Mouse (Mus musculus) frontal cortex, adult 2 months (tissue): ENCODE measurements around the gene Tgfbrap1. TPM values are rescaled to one million over a fixed set of nuclear protein-coding genes. Genes with fewer than 3 reads are reported as not detected.

Experiments
- DNase-seq, 2 experiments: peaks; one replicate each; pipeline ENCODE4 v3.0.0; 2022; ENCODE audit warnings: low spot score in 1 of 2; ENCODE audit errors: extremely low spot score in 1 of 2
- polyA plus RNA-seq: library from polyadenylated mRNA; depleted of rRNA; stranded (reverse); fragments of >200 nt; gene quantifications from 2 replicates; pipeline ENCODE4 v1.2.3, GENCODE M21; 2012

Gene Tgfbrap1
- polyA plus RNA-seq, 1 experiment: 36.7 TPM

DNA sequence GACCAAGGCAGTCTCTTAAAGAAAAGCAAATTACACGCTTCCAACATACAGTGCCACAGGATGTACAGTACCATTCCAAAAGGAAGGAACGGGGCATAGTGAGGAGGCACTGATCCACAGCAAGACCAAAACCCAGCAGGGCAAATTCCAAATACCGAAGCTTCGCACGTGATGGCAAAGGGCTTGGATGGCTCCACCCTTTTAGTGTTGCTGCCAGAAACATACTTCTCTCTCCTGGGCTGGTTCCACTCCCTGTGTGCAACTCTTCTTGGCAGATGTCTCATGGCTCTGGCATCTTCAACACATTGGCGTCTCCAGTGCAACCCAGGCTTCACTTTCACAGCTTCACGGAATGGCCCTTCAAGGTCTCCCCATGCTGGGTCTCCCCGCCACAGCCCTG is 19.0 kb upstream of the Tgfbrap1 start:
- no peak for DNase-seq

DNA sequence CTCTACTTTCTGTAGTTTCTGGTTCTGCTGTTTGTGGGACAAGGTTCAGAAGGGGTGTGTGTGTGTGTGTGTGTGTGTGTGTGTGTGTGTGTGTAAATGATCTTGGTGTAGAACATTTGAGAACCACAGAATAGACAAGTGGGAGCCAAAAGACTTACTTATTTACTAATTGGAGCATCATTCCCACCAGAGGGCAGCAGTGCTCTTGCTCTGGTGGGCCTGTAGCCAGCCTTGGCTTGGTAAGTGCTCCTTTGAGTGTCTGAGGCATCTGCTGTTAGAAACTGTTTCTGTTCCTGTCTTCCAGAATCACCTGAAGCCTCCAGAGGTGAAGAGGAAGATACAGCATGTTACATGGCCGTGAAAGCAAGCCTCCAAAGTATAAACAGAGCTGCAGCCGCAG is 14.4 kb upstream of the Tgfbrap1 start:
- DNase-seq: peak; percentile 63 to 88

DNA sequence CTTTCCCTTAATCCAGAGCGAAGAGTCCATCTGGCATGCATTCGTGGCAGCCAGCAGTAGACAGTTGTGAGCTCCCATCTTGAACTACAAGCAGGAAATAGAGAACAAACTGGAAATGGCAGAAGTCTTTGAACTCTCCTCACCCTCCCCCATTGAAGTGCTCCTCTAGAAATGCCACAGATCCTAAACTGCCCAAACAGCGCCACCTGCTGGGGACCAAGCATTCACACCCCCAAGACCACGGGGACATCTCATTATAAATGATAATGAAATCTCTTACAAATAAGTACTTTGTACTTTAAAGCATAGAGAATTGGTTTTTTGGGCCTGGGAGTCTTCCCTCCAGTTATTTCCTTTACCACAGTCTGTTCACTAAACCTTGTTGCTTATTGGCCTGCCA is 12.1 kb upstream of the Tgfbrap1 start:
- peak in 1 of 2 experiments; percentile 58 for DNase-seq

DNA sequence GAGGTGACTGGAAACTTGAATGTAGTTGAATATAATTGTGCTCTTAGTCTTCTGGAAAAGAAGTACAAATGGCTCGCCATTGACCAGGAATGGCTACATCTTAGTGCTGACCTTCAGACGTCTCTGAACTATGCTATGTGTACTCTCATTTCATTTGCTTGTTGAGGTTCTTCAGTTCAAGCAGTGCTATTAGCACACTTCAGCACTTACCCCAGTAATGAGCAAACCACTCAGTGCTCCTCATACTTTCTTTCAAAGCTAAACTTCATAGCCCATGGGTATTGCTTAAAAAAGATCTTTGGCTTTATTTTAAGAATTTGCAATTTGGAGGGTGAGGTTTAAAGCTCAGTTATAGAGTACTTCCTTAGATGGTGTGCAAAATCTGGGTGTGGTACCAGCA is 10.3 kb upstream of the Tgfbrap1 start:
- no peak for DNase-seq

DNA sequence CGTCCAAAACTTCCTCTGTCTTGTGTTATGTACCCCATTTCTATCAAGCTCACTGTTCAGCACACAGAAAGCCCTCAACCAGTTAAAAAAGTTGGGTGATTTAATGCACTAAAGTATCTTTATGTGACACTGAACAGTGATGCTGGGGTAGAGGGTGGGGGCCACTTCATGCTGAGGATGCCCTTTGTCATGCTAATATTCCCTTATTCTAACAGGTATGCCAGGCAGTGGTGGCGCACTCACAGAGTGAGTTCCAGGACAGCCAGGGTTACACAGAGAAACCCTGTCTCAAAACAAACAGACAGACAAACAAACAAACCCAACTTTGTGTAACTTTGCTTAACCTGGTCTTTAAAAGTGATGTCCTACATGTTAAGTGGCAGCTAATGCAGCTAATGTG is 4.2 kb downstream of the Tgfbrap1 start:
- no peak for DNase-seq

DNA sequence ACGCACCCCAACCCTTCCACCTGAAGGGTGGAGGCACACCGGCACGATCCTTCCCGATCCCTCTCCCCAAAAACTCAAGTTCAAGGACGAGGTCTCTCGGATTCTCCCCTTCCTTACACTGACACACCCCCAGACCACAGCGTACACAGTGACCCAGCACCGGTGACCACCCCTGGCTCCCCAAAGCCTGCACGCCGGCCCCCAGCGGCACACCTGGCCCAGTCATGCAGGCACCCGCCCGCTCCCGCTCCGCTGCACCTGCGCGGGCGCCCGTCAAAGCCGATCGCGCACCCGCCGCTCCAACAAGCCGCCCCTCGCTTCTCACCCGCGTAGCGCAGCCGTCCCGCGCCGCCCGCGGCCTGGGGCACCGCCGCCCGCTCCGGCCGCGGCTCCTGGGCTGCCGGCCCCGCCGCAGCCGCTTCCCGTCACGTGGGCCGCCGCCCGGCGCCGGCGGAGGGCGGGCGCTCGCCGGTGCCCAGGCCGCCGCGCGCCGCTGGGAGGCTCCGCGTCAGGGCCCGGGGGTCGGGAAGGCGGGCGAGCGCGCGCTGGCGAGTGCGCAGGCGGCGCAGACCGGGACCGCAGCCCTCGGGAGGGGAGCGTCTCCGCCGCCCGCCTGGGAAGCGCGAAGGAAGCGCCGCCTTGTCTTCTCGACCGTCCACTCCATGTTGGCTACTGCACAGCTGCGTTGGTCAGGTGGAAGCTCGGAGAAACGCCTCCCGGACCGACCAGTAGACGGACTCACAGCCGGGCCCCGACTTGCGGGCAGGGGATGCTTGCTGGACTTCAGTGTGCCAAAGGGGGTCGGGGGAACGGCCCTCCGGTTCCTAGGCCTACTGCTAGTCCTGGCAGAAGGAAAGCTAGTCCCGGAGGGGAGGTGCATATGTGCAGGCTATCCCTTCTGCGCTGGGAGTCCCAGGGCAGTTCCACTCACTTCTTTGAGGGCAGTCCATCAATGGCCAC is 6.1 kb downstream of the Tgfbrap1 start:
- peak; percentile 43 to 64 for DNase-seq

DNA sequence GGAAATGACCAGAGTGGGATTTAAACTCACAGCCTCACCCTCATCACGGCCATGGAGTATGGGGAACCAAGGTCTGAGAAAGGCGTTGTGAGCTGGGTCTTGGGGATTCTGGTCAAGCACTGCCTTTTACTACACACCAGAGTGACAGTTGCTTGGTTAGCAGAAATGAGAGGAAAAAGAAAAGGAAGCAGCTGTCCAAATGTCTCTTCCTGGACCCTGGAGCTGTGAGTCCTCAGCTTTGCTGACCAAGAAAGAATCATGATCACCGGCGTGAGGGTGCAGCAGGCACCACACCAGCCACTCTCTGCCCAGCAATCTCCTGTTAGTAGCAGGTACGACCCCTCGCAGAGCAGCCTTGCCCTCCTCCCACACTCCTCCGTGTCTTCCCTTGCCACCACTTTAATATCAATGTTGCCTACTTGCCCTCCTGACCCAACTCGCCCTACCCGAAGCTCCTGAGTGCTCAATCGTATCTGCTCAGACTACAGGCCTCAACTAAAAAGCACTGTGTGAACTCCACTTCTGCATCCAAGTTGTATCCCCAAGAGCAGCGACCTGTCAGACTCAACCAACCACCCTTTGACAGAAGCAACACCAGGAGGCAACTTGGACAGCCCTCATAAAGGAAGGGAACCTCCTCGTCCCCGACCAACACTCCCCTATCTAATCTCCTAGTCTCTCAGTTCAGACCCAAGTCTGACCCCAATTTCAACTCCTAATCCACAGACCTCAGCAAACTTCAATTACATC is 7.0 kb downstream of the Tgfbrap1 start:
- DNase-seq: no peak

DNA sequence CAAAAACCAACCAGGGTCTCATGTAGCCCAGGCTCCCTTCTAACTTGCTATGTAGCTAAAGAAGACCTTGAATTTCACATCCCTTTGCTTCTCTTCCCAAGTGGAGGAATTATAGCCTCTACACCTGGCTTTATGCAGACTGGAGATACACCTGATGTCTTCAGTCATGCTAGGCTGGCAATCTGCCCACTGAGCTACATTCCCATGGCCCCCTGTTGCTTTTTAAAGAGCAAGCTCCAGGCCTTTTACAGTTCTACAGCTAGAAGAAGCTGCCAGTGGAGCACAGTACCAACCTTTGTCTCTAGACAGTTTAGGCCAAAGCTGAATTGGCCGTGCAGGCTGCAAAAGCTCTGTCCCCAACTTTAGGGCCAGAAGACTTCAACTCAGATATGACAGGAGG is 8.0 kb downstream of the Tgfbrap1 start:
- no peak for DNase-seq

DNA sequence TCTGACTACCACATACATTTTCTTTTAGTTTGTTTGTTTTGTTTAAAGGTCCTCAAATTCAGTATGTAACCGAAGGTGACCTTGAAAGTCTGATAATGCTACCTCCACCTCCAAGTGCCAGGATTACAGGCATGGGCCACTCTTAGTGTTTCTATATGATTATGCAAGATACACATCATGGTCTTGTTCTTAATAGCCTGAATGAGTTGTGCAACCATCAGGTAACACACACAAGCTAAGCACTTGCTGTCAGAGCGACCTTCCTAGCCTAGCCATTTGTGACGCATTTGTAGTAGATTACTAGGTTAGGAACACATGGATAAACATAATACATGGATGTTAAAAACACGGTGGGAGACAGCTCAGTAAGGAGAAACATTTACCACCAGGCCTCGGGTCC is 15.5 kb downstream of the Tgfbrap1 start:
- no peak for DNase-seq

DNA sequence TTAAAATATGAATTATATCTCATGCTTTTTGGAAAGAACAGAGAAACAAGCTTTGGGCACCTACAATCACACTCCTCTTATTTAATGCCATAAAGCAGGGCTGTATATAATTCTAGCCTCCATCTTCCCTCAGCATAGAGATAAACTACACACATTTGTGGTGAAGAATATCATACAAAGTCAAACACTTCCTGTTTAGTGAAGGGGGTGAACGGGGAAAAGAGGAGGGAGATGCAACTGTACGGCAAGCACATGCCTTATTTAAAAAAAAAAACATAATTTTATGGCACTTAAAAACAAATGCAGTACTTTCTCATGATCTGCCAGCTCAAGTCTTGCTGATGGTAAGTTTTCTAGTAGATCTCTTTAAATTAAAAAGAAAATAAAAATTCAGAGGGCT is 20.3 kb downstream of the Tgfbrap1 start:
- DNase-seq: no peak

DNA sequence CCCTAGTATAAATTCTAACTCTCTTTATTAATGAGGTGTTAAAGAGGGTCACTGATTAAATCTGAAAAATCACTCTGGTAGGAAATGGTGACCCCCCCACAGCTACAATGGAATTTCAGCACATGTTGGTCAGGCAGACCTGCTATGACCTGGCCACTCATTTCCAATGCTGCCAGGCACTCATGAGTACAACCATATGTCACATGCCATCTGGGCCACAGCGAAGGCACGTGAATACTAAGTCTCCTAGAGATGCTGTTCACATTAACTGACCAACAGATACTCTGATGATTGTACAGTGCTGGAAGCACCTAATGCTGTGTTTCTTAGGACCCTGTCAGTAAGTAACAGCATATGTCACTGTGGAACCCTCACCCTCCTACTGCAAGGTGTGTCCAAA is 23.6 kb downstream of the Tgfbrap1 start:
- DNase-seq: no peak

DNA sequence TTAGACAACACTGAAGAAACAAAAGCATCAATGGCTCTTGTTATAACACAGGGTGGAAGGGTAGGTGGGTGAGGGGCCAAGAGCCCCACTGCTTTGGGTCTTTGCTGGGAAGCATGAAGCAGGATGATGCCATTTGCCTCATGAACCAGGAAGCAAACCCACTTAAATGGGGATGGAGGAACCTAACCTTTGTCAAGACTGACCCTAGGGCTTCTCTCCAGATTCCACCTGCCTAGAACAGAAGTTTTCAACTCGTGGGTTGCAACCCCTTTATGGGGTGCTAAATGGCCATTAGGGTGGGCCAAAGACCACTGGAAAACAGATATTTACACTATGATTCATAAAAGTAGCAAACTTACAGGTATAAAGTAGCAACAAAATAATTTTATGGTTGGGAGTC is 25.9 kb downstream of the Tgfbrap1 start:
- no peak for DNase-seq

DNA sequence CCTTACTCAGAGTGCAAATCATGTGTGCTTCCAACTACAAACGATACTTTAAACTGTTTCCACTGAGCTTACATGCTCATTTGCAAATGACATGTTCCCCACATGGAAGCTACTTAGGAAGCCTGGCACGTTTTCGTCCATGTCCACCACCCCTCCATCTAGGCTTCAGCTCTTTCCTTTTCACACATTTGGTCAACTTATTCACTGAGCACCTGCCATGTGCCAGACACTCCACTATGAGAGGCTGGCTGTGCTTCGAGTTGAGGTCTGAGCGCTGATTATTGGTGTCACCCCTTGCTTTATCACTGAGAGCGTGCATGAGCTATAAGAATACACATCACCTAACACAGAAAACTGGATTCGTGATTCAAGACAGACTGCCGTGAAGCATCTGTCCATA is 26.4 kb downstream of the Tgfbrap1 start:
- no peak for DNase-seq

DNA sequence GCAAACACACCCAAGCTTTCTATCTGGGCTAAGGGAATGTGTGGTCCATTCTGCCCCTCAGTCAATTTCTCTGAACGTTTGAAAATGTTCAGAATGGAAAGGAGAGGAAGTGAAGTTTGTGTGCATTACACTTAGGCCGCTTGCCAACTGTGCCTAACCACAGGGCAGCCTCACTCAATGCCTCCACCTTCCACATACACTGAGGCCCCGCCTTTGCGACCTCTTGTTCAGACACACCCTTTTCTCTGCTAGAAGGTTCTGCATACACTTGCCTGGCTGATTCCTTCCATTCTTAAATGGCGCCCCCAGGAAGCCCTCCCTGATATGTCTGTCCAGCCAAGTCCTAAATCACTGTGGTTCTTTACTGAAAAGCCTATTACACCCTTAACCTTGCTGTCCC is 27.7 kb downstream of the Tgfbrap1 start:
- DNase-seq: no peak

DNA sequence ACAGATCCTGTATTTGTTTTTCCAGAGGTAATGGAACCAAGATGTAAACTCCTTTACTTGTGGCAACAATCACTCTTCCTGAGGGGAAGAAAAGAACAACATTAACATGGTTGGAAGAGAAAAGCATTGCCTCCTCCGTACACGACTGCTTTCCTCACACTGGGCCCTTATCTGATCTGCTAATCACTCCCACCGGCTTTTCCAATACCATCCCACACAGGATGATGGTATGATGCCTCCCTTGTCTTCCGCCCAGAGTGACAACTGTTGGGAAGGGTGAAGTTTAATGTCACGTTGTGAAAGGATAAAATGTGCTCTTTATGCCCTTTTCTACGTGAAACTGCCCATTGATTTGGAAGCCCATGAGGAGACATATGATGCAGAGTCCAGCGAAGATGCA is 30.9 kb downstream of the Tgfbrap1 start:
- no peak for DNase-seq

DNA sequence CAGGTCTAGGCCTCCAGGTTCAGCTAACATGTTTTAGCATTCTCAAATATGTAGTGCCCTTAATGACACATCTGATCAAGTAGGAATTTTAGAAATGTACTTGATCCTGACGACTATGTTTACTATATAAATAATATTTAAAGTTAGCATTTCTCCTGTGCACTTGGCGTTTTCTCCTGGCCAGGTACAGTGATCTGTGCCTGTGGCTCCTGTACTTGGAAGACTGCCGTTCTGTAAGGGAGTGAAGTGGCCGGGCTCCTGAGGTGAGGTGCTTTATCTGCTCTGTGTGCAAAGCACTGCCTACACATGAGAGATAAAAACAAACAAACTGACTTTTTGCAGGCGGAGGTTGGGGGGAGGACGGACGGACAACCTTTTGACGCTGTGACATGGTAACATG is 31.9 kb downstream of the Tgfbrap1 start:
- no peak for DNase-seq

DNA sequence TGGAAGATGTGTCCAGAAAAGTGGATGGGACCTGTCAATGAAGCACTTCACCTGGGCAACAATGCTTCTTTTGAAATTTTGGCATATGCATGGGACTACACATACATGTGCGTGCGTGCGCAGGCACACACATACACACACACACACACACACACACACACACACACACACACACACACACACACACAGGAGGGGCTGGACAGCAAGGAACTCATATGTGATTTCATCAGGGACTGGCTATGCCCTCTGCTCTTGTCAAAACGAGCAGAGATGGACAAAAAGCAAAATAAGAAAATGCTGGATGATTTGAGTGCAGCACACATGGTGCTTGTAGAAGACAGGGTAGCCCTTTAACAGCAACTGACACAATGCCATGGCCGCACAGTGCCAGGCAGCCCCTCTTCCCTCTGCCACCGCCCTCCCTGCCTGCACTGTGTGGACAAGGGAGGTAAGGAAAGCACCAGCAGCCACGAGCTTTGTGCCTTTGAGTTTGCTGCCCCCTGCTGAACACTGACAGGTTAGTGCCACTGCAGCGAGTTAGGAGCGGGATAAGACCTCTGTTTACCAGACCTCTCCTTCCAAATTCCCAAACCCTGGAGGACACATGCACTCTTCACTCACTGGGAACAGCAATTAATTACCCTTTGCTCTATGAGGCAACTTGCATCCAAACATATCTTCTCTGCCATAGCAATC is 32.7 kb downstream of the Tgfbrap1 start:
- peak; percentile 53 to 89 for DNase-seq

DNA sequence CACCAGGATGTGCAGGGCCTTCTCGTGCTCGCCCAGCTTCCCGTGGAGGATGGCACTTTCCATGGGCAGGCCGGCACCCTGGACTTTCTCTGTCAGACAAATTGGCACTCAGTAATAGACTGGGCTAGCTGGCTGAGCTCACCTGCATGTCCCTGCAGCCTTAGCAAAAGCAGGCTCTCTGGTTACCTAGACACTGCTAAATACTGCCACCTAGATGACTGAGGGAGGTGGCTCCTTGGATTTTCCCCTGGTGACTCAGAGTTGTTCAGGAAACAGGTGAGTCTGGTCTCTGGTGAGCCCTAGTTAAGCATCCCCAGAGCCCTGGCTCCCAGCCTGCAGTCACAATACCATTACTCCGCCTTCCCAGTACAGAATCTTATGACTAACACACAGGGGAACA is 46.5 kb downstream of the Tgfbrap1 start:
- peak in 1 of 2 experiments; percentile 48 for DNase-seq

DNA sequence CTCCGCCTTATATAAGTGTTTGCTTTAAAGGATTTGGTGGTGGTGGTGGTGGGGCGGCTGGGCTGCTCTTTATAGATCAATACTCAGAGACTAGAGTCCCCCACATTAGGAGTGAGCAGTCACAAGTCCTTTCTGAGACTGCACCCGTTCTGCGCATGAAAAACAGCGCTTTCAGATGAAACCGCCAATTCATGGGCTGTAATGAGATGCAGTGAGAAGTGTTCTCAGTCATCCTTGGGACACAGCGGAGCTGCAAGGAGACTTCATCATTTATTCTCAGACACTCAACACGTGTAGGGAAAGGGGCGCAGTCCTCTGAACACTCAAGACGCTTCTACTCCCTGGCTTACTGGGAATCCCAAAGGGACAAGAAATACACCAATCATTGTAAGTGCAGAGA is 50.6 kb downstream of the Tgfbrap1 start:
- DNase-seq: peak; percentile 37 to 58

DNA sequence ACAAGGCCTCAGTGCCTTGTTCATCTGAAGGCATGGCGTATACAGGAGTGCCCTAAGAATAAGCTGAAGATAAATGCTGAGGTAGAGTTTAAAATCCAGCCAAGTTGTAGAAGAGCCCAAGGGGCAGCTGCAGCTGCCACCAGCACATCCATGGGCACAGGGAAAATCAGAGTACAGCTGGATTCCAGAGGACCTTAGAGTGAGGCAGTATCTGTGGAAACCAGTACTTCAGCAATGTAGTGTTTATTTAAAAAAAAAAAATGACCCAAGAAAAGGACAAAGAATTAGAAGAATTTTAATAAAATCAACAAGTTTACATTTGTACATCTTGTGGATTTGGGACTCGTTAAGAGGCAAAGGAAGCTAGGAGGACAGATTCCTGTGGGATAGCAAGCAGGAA is 51.4 kb downstream of the Tgfbrap1 start:
- DNase-seq: no peak
